Mouse (Mus musculus) heart, postnatal 0 days (tissue): ENCODE measurements around the gene Ccdc12.

ENCODE experiments used
- CTCF ChIP-seq: IDR thresholded peaks from 2 replicates; pipeline ENCODE4 v1.5.1; 2016; ENCODE audit warnings: antibody characterized with exemption, control low read depth, low read depth
- EP300 ChIP-seq: IDR thresholded peaks from 2 replicates; pipeline ENCODE4 v1.6.1; 2016; ENCODE audit warnings: antibody characterized with exemption, low read depth

DNA sequence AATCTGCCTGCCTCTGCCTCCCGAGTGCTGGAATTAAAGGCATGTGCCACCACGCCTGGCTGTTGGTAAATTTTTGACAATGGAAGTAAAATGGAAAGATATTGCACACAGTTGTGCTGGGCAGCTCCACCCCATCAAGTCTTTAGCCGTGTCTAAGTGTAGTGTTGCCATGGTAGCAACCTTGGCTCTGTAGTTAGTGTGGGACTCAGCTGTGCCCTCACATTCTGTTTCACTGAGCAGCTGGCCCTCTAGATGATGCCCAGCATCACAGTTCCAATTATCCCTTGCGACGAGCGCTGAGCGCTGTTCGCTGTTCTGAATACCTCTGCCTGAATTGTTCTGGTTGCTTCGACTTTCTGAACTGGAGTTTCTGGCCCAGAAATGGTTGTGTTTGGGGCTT is 25.5 kb downstream of the Ccdc12 start:
- TF ChIP-seq CTCF = no peak
- TF ChIP-seq EP300 = no peak
